Mouse (Mus musculus) lung, postnatal 10 days (tissue): ENCODE data around the gene Sgip1.
A peak's percentile ranks its signal among the peaks of the same experiment; 100 is the strongest.

Experiments
- DNase-seq: peaks from one replicate; pipeline ENCODE4 v3.0.0; 2021

The Sgip1 gene

GRCm38 (mm10) chr4:102840956-102841729, 100.0 kb downstream of the Sgip1 start:
- no peak for DNase-seq

- DNase-seq, result no peak
Observed at GRCm38 (mm10) chr4:102850498-102850897, 109.4 kb downstream of the Sgip1 start.

GRCm38 (mm10) chr4:102851161-102851560, 110.1 kb downstream of the Sgip1 start:
- DNase-seq, result no peak

GRCm38 (mm10) chr4:102852290-102852689, 111.2 kb downstream of the Sgip1 start:
- DNase-seq, result no peak

- DNase-seq, result no peak
Observed at GRCm38 (mm10) chr4:102852808-102853207, 111.7 kb downstream of the Sgip1 start.

- peak; percentile 21 for DNase-seq
Observed at GRCm38 (mm10) chr4:102853330-102854022, 112.4 kb downstream of the Sgip1 start.

- no peak for DNase-seq
Observed at GRCm38 (mm10) chr4:102854928-102855892, 114.1 kb downstream of the Sgip1 start.

- no peak for DNase-seq
Observed at GRCm38 (mm10) chr4:102856086-102856485, 115.0 kb downstream of the Sgip1 start.

- no peak for DNase-seq
Observed at GRCm38 (mm10) chr4:102859259-102860194, 118.4 kb downstream of the Sgip1 start.

- DNase-seq, result peak; percentile 8
Observed at GRCm38 (mm10) chr4:102862751-102863710, 121.9 kb downstream of the Sgip1 start.

GRCm38 (mm10) chr4:102866531-102866930, 125.4 kb downstream of the Sgip1 start:
- no peak for DNase-seq

- DNase-seq, result no peak
Observed at GRCm38 (mm10) chr4:102871274-102871673, 130.2 kb downstream of the Sgip1 start.

GRCm38 (mm10) chr4:102883142-102883541, 142.0 kb downstream of the Sgip1 start:
- no peak for DNase-seq

- DNase-seq, result no peak
Observed at GRCm38 (mm10) chr4:102884228-102884627, 143.1 kb downstream of the Sgip1 start.

- no peak for DNase-seq
Observed at GRCm38 (mm10) chr4:102886459-102886858, 145.4 kb downstream of the Sgip1 start.

- DNase-seq, result no peak
Observed at GRCm38 (mm10) chr4:102886902-102887301, 145.8 kb downstream of the Sgip1 start.

GRCm38 (mm10) chr4:102887770-102888689, 146.9 kb downstream of the Sgip1 start:
- DNase-seq, result no peak

GRCm38 (mm10) chr4:102895866-102896265, 154.8 kb downstream of the Sgip1 start:
- DNase-seq, result no peak

- DNase-seq, result no peak
Observed at GRCm38 (mm10) chr4:102898987-102899386, 157.9 kb downstream of the Sgip1 start.

- DNase-seq, result no peak
Observed at GRCm38 (mm10) chr4:102899683-102900082, 158.6 kb downstream of the Sgip1 start.
